Mouse (Mus musculus): ENCODE results near the gene Gm4301. TPM values are rescaled to one million over a fixed set of nuclear protein-coding genes. Genes with fewer than 3 reads are reported as not detected.

The Gm4301 gene
- polyA plus RNA-seq, 1 experiment from 2014 or later: not detected

Other genes with a start within 250 kb of the Gm4301 start
- gene Gm4302, start 5.2 kb downstream of the Gm4301 start, polyA plus RNA-seq (2015; fragmentation: Nextera tagmentation; extraction: Ambion mirVana): not detected in 2 replicates
- not detected in 2 replicates for gene Gm4303, start 10.3 kb downstream of the Gm4301 start, polyA plus RNA-seq (2015; fragmentation: Nextera tagmentation; extraction: Ambion mirVana)
- gene Gm4305, start 15.4 kb downstream of the Gm4301 start, polyA plus RNA-seq (2015; fragmentation: Nextera tagmentation; extraction: Ambion mirVana): not detected in 2 replicates
- gene Gm4307, start 25.7 kb downstream of the Gm4301 start, polyA plus RNA-seq (2015; fragmentation: Nextera tagmentation; extraction: Ambion mirVana): not detected in 2 replicates
- not detected in 2 replicates for gene Gm4312, start 46.9 kb downstream of the Gm4301 start, polyA plus RNA-seq (2015; fragmentation: Nextera tagmentation; extraction: Ambion mirVana)
- gene Tmtc3, start 151.7 kb downstream of the Gm4301 start, polyA plus RNA-seq (2015; fragmentation: Nextera tagmentation; extraction: Ambion mirVana): 25.1 and 28.1 TPM in 2 replicates
- 5.4 and 6.2 TPM in 2 replicates for gene Cep290, start 151.9 kb downstream of the Gm4301 start, polyA plus RNA-seq (2015; fragmentation: Nextera tagmentation; extraction: Ambion mirVana)